Mouse (Mus musculus) heart, postnatal 0 days (tissue): ENCODE data around the gene Slc5a3. TPM values are rescaled to one million over a fixed set of nuclear protein-coding genes. Genes with fewer than 3 reads are reported as not detected.

ENCODE experiments used
- ATAC-seq: fragments of 200-750 bp; cut with Nextera tagmentation; 2 replicates; pipeline ENCODE4 v1.8.0; 2017; ENCODE audit warnings: low read depth, moderate number of reproducible peaks, moderate library complexity; ENCODE audit not compliant: insufficient read depth
- DNase-seq: peaks from one replicate; pipeline ENCODE4 v3.0.0-alpha.2; 2016; ENCODE audit warnings: low spot score
- H3K27ac ChIP-seq: fragments of 300-500 bp; sonication (generic); 2 replicates; pipeline ENCODE4 v1.5.1; 2014; ENCODE audit warnings: low read depth, mild to moderate bottlenecking
- H3K27me3 ChIP-seq: fragments of 300-500 bp; sonication (generic); 2 replicates; pipeline ENCODE4 v1.6.1; 2014; ENCODE audit warnings: low read length, mixed read lengths; ENCODE audit not compliant: control insufficient read depth, insufficient read depth
- H3K36me3 ChIP-seq: fragments of 300-500 bp; sonication (generic); replicated peaks from 2 replicates; pipeline ENCODE4 v1.6.1; 2014; ENCODE audit warnings: low read length, mixed read lengths; ENCODE audit not compliant: control insufficient read depth, insufficient read depth
- H3K4me1 ChIP-seq: fragments of 300-500 bp; sonication (generic); 2 replicates; pipeline ENCODE4 v1.6.1; 2014; ENCODE audit warnings: antibody characterized with exemption; ENCODE audit not compliant: control insufficient read depth, insufficient read depth
- H3K4me2 ChIP-seq: fragments of 300-500 bp; sonication (generic); 2 replicates; pipeline ENCODE4 v1.6.1; 2014; ENCODE audit warnings: low read depth, mild to moderate bottlenecking, low read length, moderate library complexity
- H3K4me3 ChIP-seq: fragments of 300-500 bp; sonication (generic); 2 replicates; pipeline ENCODE4 v1.5.1; 2014; ENCODE audit warnings: low read depth, low read length
- H3K9ac ChIP-seq: fragments of 300-500 bp; sonication (generic); replicated peaks from 2 replicates; pipeline ENCODE4 v1.6.1; 2014; ENCODE audit warnings: low read depth, low read length, mixed read lengths
- H3K9me3 ChIP-seq: fragments of 300-500 bp; sonication (generic); replicated peaks from 2 replicates; pipeline ENCODE4 v1.6.1; 2016; ENCODE audit warnings: low read length; ENCODE audit not compliant: control insufficient read depth
- CTCF ChIP-seq: IDR thresholded peaks from 2 replicates; pipeline ENCODE4 v1.5.1; 2016; ENCODE audit warnings: antibody characterized with exemption, control low read depth, low read depth
- EP300 ChIP-seq: IDR thresholded peaks from 2 replicates; pipeline ENCODE4 v1.6.1; 2016; ENCODE audit warnings: antibody characterized with exemption, low read depth
- WGBS: fragments of 180-500 bp; shearing (Covaris S2); extraction: QIAGEN DNeasy Blood & Tissue Kit; methylation state at CpG from one replicate; pipeline ENCODE4 v1.1.7; 2014; 5-methylcytosine and 5-hydroxymethylcytosine counted together
- polyA plus RNA-seq: library from polyadenylated mRNA; unstranded; fragments of >200 nt; fragmentation: Nextera tagmentation; extraction: Ambion mirVana; gene quantifications from 2 replicates; pipeline ENCODE4 v1.2.1, GENCODE M21; 2015
- total RNA-seq: library from RNA; depleted of rRNA; stranded (reverse); fragments of >200 nt; gene quantifications from 2 replicates; pipeline ENCODE4 v1.2.3, GENCODE M21; 2014; ENCODE audit warnings: low replicate concordance; rRNA removed

Slc5a3 gene
- total and polyA plus RNA-seq, 2 experiments from 2014 or later: 1.5 to 13.9 TPM

DNA sequence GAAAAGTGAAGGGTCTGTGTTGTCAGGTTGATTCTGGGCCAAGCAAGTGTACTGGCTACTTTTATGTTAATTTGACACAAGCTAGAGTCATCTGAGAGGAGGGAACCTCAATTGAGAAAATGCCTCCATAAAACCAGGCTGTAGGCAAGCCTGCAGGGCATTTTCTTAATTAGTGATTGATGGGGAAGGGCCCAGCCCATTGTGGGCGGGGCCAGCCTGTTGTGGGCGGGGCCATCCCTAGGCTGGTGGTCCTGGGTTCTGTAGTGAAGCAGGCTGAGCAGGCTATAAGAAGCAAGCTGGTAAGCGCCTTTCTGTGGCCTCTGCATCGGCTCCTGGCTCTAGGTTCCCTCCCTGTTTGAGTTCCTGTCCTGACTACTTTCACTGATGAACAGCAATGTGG is 69.1 kb downstream of the Slc5a3 start:
- Histone ChIP-seq H3K4me2 (no peak overlapping the region), H3K4me1 (no peaks in the 10 kb centered on the region), H3K9me3 (peaks cover 10% of the 10 kb centered on the region), H3K27ac (no peak overlapping the region), H3K27me3 (no peaks in the 10 kb centered on the region), H3K4me3 (no peak overlapping the region), H3K9ac (no peak overlapping the region), H3K36me3 (no peaks in the 10 kb centered on the region)
- no peak for DNase-seq
- TF ChIP-seq EP300: no peak
- no peak for TF ChIP-seq CTCF
- WGBS: 55% methylated on average over 4 of the region's 4 CpGs
- no peak for ATAC-seq

DNA sequence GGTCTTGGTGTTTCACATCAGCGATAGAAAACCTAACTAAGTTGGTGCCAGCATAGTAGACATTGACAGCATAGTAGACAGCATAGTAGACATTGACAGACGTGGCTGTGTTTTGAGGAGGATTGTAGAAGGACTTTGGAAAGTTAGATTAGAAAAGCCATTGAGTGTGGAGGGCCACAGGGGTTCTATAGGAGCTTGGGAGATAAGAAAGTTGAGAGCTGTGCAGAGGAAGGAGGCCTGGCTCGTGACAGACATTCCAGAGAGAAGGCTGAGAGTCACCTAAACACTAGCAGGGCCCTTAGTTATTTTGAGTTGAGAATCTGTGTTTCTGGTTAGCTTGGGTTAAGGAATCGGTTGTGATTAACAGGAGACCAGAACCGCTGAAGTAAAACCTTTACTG is 69.5 kb downstream of the Slc5a3 start:
- DNase-seq (no peak), ATAC-seq (no peak)
- 62% methylated on average over 5 of the region's 5 CpGs for WGBS
- Histone ChIP-seq H3K4me2 (no peak overlapping the region), H3K27me3 (no peaks in the 10 kb centered on the region), H3K9me3 (peaks cover 10% of the 10 kb centered on the region), H3K4me1 (no peaks in the 10 kb centered on the region), H3K9ac (no peak overlapping the region), H3K36me3 (no peaks in the 10 kb centered on the region), H3K27ac (no peak overlapping the region), H3K4me3 (no peak overlapping the region)
- TF ChIP-seq CTCF: no peak
- TF ChIP-seq EP300: no peak

DNA sequence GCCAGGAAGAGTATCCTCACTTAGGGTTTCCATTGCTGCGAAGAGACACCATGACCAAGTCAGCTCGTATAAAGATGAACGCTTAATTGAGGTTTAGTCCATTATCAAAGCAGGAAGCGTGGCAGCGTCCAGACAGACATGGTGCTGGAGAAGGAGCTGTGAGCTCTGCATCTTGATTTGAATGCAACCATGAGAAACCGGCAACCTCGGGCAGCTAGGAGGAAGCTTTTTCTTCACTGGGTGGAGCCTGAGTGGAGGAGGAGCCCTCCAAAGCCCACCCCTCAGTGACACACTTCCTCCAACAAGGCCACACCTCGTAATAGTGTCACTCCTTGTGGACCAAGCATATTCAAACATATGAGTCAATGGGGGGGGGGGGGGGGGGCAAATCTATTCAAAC is 71.7 kb downstream of the Slc5a3 start:
- DNase-seq: no peak
- Histone ChIP-seq H3K4me1 (no peaks in the 10 kb centered on the region), H3K4me3 (no peak overlapping the region), H3K4me2 (no peak overlapping the region), H3K27me3 (no peaks in the 10 kb centered on the region), H3K36me3 (no peaks in the 10 kb centered on the region), H3K9me3 (peaks cover 3% of the 10 kb centered on the region; the same call in 1 of the 2 replicates), H3K9ac (no peak overlapping the region), H3K27ac (no peak overlapping the region)
- 80% methylated on average over 8 of the region's 8 CpGs for WGBS
- no peak for ATAC-seq
- no peak for TF ChIP-seq CTCF
- no peak for TF ChIP-seq EP300

DNA sequence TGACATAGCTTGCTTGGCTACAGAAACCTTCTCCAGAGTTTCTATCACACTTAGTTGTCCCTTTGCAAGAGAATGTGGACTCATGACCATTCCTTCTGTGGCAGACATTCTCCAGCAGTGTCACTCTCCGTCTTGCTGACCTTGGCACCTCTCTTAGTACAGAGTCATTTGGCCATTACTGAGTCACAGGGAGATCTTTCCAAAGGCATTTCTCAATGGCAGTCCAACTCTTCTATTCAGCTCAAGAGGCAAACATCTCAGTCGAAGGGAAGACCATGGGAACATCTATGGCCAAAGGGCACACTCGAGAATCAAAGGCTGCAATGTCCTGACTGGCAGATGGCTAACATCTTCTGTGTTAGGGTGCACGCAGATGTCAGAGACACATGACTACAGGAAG is 74.4 kb downstream of the Slc5a3 start:
- Histone ChIP-seq H3K36me3 (no peaks in the 10 kb centered on the region), H3K9ac (no peak overlapping the region), H3K4me3 (no peak overlapping the region), H3K9me3 (no peaks in the 10 kb centered on the region), H3K4me2 (no peak overlapping the region), H3K27ac (no peak overlapping the region), H3K4me1 (no peaks in the 10 kb centered on the region), H3K27me3 (no peaks in the 10 kb centered on the region)
- 69% methylated on average over 4 of the region's 4 CpGs for WGBS
- no peak for TF ChIP-seq CTCF
- TF ChIP-seq EP300: no peak
- no peak for DNase-seq
- ATAC-seq: no peak

DNA sequence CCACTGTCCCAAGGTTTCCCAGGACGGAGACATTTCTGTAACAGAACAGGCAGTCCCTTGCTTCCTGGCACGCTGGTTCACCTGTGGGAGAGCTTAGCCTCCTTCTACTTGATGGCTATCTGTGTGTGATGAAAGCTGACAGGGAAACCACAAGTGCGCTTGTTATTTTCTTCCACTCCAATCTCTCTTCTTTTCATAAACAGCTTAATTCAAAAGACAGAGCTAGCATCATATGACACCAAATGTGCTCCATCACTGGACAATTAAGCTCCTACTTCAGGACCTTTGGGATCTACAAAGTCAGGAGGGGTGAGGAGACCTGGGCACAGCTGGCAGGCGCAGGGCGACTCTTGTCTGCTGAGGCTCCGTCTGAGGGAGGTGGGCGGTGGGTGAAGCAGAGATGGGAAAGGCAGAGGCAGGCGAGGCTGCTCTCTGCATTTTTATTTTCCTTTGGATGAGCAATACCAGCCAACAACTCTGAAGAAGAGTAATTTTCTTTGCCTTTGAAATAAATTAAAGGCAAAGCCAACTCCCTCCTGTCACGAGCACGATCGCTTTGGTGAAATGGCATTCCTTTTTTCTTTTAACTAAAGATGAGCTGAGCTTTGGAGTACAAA is 76.1 kb downstream of the Slc5a3 start:
- Histone ChIP-seq H3K9me3 (no peaks in the 10 kb centered on the region), H3K27me3 (no peaks in the 10 kb centered on the region), H3K9ac (no peak overlapping the region), H3K36me3 (no peaks in the 10 kb centered on the region), H3K4me1 (no peaks in the 10 kb centered on the region; the same call in 1 of the 2 replicates), H3K4me3 (no peak overlapping the region), H3K27ac (no peak overlapping the region), H3K4me2 (no peak overlapping the region)
- WGBS: 91% methylated on average over 11 of the region's 11 CpGs
- DNase-seq: no peak
- ATAC-seq: no peak
- TF ChIP-seq CTCF (no peak), EP300 (no peak)

DNA sequence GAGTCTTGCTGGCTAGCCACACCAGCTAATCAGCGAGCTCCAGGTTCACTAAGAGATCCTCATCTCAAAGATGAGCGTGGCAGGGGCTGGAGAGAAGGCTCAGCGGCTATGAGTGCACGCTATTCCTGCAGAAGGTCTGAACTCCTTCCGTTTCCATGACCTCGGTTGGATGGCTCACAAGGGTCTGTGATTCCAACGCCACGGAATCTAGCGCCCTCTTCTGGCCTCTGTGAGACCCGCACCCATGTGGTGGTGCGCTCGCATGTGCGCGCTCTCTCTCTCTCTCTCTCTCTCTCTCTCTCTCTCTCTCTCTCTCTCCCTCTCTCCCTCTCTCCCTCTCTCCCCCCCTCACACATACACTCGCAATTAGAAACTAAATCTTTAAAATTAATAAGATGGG is 78.2 kb downstream of the Slc5a3 start:
- Histone ChIP-seq H3K36me3 (no peaks in the 10 kb centered on the region), H3K4me1 (peaks cover 3% of the 10 kb centered on the region; the same call in 1 of the 2 replicates), H3K27me3 (no peaks in the 10 kb centered on the region), H3K9me3 (no peaks in the 10 kb centered on the region), H3K4me2 (no peak overlapping the region), H3K27ac (no peak overlapping the region), H3K4me3 (no peak overlapping the region), H3K9ac (no peak overlapping the region)
- WGBS: 90% methylated on average over 15 of the region's 15 CpGs
- DNase-seq (no peak), ATAC-seq (no peak)
- TF ChIP-seq EP300: no peak
- no peak for TF ChIP-seq CTCF

Other genes with a start within 250 kb of the Slc5a3 start
- 17.7 and 43.7 TPM in 2 replicates for gene Mrps6, start 52 bp upstream of the Slc5a3 start, total RNA-seq
- gene Mrps6, start 52 bp upstream of the Slc5a3 start, polyA plus RNA-seq: 115 and 121 TPM in 2 replicates
- not detected in 2 replicates for gene Gm49711, start within 50 bp of the Slc5a3 start, total RNA-seq
- 0.20 TPM in 1 of 2 replicates, not detected in the other for gene Gm49711, start within 50 bp of the Slc5a3 start, polyA plus RNA-seq
- gene Kcne2, start 234.1 kb downstream of the Slc5a3 start, total RNA-seq: 1.6 and 3.7 TPM in 2 replicates
- gene Kcne2, start 234.1 kb downstream of the Slc5a3 start, polyA plus RNA-seq: 1.5 and 1.8 TPM in 2 replicates
- gene Smim11, start 243.0 kb downstream of the Slc5a3 start, total RNA-seq: 12.3 and 17.5 TPM in 2 replicates
- 165 and 187 TPM in 2 replicates for gene Smim11, start 243.0 kb downstream of the Slc5a3 start, polyA plus RNA-seq